Mouse (Mus musculus) heart, postnatal 0 days (tissue): ENCODE measurements around the gene Rnf43.

Experiments used
- CTCF ChIP-seq: IDR thresholded peaks from 2 replicates; pipeline ENCODE4 v1.5.1; 2016; ENCODE audit warnings: antibody characterized with exemption, control low read depth, low read depth
- EP300 ChIP-seq: IDR thresholded peaks from 2 replicates; pipeline ENCODE4 v1.6.1; 2016; ENCODE audit warnings: antibody characterized with exemption, low read depth

GRCm38 (mm10) chr11:87615952-87616351 is 46.6 kb upstream of the Rnf43 start:
- no peak for TF ChIP-seq CTCF
- no peak for TF ChIP-seq EP300
